In genomic region chr1:153679653-153680052, GRCm38 (mm10) we compare ENCODE assay signal across 14 mouse cellular contexts. TPM values are rescaled to one million over a fixed set of nuclear protein-coding genes. Genes with fewer than 3 reads are reported as not detected.
A peak's percentile ranks its signal among the peaks of the same experiment; 100 is the strongest.
DNase-seq lines count a peak whose midpoint lies in the region; ATAC-seq lines count a peak whose summit lies in the region.
"Had no signal": no experiment of that assay in that cellular context is flagged by ENCODE, and none has a peak within 500 bp of the region (broad histone marks: within the 10 kb centered on the region; RNA-seq: fewer than 3 reads in every experiment).

No protein-coding gene starts in this region.

- peaks cover 21% of the 10 kb centered on the region for H3K4me1 ChIP-seq in forebrain, embryonic 15.5 days
- peaks cover 14% of the 10 kb centered on the region for H3K4me1 ChIP-seq in hindbrain, embryonic 16.5 days (ENCODE audit: control insufficient read depth, insufficient read depth, low read depth, low read length)
- peaks cover 29% of the 10 kb centered on the region for H3K4me1 ChIP-seq in midbrain, embryonic 13.5 days (replicated peaks)
- H3K4me1 ChIP-seq: lung, embryonic 15.5 days had no signal

- H3K9me3 ChIP-seq in forebrain, embryonic 15.5 days = no peaks in the 10 kb centered on the region
- no peaks in the 10 kb centered on the region for H3K9me3 ChIP-seq in hindbrain, embryonic 16.5 days (ENCODE audit: control insufficient read depth, low read length)
- H3K9me3 ChIP-seq in midbrain, embryonic 13.5 days = no peaks in the 10 kb centered on the region
- H3K9me3 ChIP-seq: embryonic facial prominence, embryonic 15.5 days; heart, embryonic 10.5 days; lung, embryonic 15.5 days had no signal

- peak; percentile 44 for ATAC-seq in forebrain, embryonic 15.5 days (replicated peaks)
- 0 out of 2 replicates have a peak, but pooled peaks have one; percentile 31 for ATAC-seq in hindbrain, embryonic 16.5 days
- peak; percentile 49; the same call in 1 of the 2 replicates for ATAC-seq in midbrain, embryonic 13.5 days
- ATAC-seq: inflammation-experienced regulatory T-cells, adult 6 months had no signal

- intact Hi-C loops in heart, postnatal 36 days (cut with DNase I) = loop anchor here (5.0 kb wide), 1 partner anchor 63 kb away; the partner anchor contains the start of gene Rgs16
- intact Hi-C loops in heart, postnatal 14 days (cut with DNase I) = loop anchor here (5.0 kb wide), 1 partner anchor 58 kb away; no protein-coding TSS in a partner anchor

- H3K36me3 ChIP-seq in forebrain, embryonic 15.5 days = no peaks in the 10 kb centered on the region
- H3K36me3 ChIP-seq in hindbrain, embryonic 16.5 days (ENCODE audit: control insufficient read depth, insufficient read depth, low read length) = no peaks in the 10 kb centered on the region
- 0 out of 2 replicates have a peak, but pooled peaks cover 7% of the 10 kb centered on the region for H3K36me3 ChIP-seq in midbrain, embryonic 13.5 days
- H3K36me3 ChIP-seq: embryonic facial prominence, embryonic 15.5 days; heart, embryonic 10.5 days; lung, embryonic 15.5 days had no signal

- no peak overlapping the region for H3K4me3 ChIP-seq in forebrain, embryonic 15.5 days
- no peak overlapping the region for H3K4me3 ChIP-seq in hindbrain, embryonic 16.5 days (ENCODE audit: low read length)
- H3K4me3 ChIP-seq in midbrain, embryonic 13.5 days (replicated peaks) = no peak overlapping the region
- H3K4me3 ChIP-seq: embryonic facial prominence, embryonic 15.5 days; heart, embryonic 10.5 days; lung, embryonic 15.5 days had no signal

- H3K27ac ChIP-seq in forebrain, embryonic 15.5 days (replicated peaks) = no peak overlapping the region
- no peak overlapping the region for H3K27ac ChIP-seq in hindbrain, embryonic 16.5 days (ENCODE audit: low read depth, low read length)
- 0 out of 2 replicates have a peak overlapping the region, but pooled peaks have one; percentile 11 for H3K27ac ChIP-seq in midbrain, embryonic 13.5 days
- H3K27ac ChIP-seq: embryonic facial prominence, embryonic 15.5 days; heart, embryonic 10.5 days; lung, embryonic 15.5 days had no signal

- H3K9ac ChIP-seq in forebrain, embryonic 15.5 days (replicated peaks) = no peak overlapping the region
- peak overlapping the region; percentile 35 for H3K9ac ChIP-seq in hindbrain, embryonic 16.5 days (ENCODE audit: low read depth, low read length)
- no peak overlapping the region for H3K9ac ChIP-seq in midbrain, embryonic 13.5 days (replicated peaks)
- H3K9ac ChIP-seq: embryonic facial prominence, embryonic 15.5 days; lung, embryonic 15.5 days had no signal

- no peaks in the 10 kb centered on the region for H3K27me3 ChIP-seq in forebrain, embryonic 15.5 days
- H3K27me3 ChIP-seq in hindbrain, embryonic 16.5 days (replicated peaks; ENCODE audit: control insufficient read depth, insufficient read depth, low read length) = no peaks in the 10 kb centered on the region
- H3K27me3 ChIP-seq in midbrain, embryonic 13.5 days = no peaks in the 10 kb centered on the region; the same call in 1 of the 2 replicates
- H3K27me3 ChIP-seq: embryonic facial prominence, embryonic 15.5 days; lung, embryonic 15.5 days had no signal

- peak; percentile 7 for DNase-seq in kidney, adult 11 months
- DNase-seq in kidney, adult 9 months = no peak
- no peak for DNase-seq in heart, postnatal 36 days
- DNase-seq in adrenal gland, postnatal 4 days (ENCODE audit: low spot score in 2 of 2) = no peak
- DNase-seq in heart, postnatal 14 days = no peak

- WGBS in forebrain, embryonic 15.5 days = 63% methylated on average over 3 of the region's 3 CpGs
- WGBS in hindbrain, embryonic 16.5 days = 63% methylated on average over 3 of the region's 3 CpGs
- 48% methylated on average over 3 of the region's 3 CpGs for WGBS in midbrain, embryonic 13.5 days

- no peak overlapping the region for H3K4me2 ChIP-seq in forebrain, embryonic 15.5 days (replicated peaks)
- H3K4me2 ChIP-seq in hindbrain, embryonic 16.5 days (ENCODE audit: low read length) = no peak overlapping the region
- no peak overlapping the region for H3K4me2 ChIP-seq in midbrain, embryonic 13.5 days (replicated peaks)
- H3K4me2 ChIP-seq: lung, embryonic 15.5 days had no signal

RNA-seq across cellular contexts. Expression of gene Rgs8, which starts 26.8 kb away (rescaled TPM):
- polyA plus RNA-seq in forebrain, embryonic 15.5 days (2015; fragmentation: Nextera tagmentation; extraction: Ambion mirVana) = 19.2 and 19.7 TPM in 2 replicates
- 18.8 and 22.9 TPM in 2 replicates for polyA plus RNA-seq in hindbrain, embryonic 16.5 days (2015; fragmentation: Nextera tagmentation; extraction: Ambion mirVana)
- polyA plus RNA-seq in midbrain, embryonic 13.5 days (2015; fragmentation: Nextera tagmentation; extraction: Ambion mirVana) = 32.4 and 33.6 TPM in 2 replicates
- not detected for total RNA-seq in heart, postnatal 36 days (2021)
- under 1 TPM; 0.48 to 0.65 TPM for total RNA-seq in adrenal gland, postnatal 4 days (2021)
- total RNA-seq in heart, postnatal 14 days (2021) = not detected
- total RNA-seq: CH12.LX; gastrocnemius, adult 18-20 months had no signal
